ENCODE assay signal across 17 mouse cellular contexts in the genomic region with DNA sequence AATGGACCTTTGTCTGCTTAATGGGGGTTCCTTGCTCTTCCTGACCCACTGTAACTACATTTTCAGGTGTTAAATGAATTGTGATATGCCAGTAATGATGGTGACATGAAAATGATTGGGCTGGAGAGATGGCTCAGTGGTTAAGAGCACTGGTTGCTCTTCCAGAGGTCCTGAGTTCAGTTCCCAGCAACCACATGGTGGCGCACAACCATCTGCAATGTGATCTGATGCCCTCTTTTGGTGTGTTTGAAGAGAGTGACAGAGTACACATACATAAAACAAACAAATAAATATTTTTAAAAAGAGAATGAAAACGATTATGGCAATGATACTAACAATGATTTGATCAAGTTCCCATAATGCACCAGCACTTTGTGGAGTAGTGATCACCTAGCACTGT. TPM values are rescaled to one million over a fixed set of nuclear protein-coding genes. Genes with fewer than 3 reads are reported as not detected.
"Had no signal": no experiment of that assay in that cellular context is flagged by ENCODE, and none has a peak within 500 bp of the region (broad histone marks: within the 10 kb centered on the region; RNA-seq: fewer than 3 reads in every experiment).

No protein-coding gene starts in this region.

- H3K36me3 ChIP-seq: limb, embryonic 15.5 days; liver, embryonic 13.5 days; lung, embryonic 15.5 days; midbrain, embryonic 12.5 days had no signal

- H3K4me1 ChIP-seq: limb, embryonic 15.5 days; liver, embryonic 13.5 days; lung, embryonic 15.5 days; megakaryocyte, embryonic 14.5 days; midbrain, embryonic 12.5 days had no signal

- H3K9me3 ChIP-seq: limb, embryonic 15.5 days; liver, embryonic 13.5 days; lung, embryonic 15.5 days; megakaryocyte, embryonic 14.5 days; midbrain, embryonic 12.5 days had no signal

- ATAC-seq: liver, postnatal 0 days; midbrain, embryonic 16.5 days had no signal

- H3K4me3 ChIP-seq: limb, embryonic 15.5 days; liver, embryonic 13.5 days; lung, embryonic 15.5 days; megakaryocyte, embryonic 14.5 days; midbrain, embryonic 12.5 days had no signal

- DNase-seq: kidney, adult 8-10 months; kidney, postnatal 36 days; liver, embryonic 13.5 days; liver, postnatal 0 days; lung, postnatal 14 days; right cerebral cortex, postnatal 25 days; thymus, adult 18-20 months; thymus, postnatal 25 days had no signal

- H3K9ac ChIP-seq: limb, embryonic 15.5 days; liver, embryonic 13.5 days; liver, postnatal 0 days; lung, embryonic 15.5 days; midbrain, embryonic 12.5 days had no signal

- H3K27ac ChIP-seq: limb, embryonic 15.5 days; liver, embryonic 13.5 days; lung, embryonic 15.5 days; macrophage; midbrain, embryonic 12.5 days had no signal

- H3K4me2 ChIP-seq: limb, embryonic 15.5 days; liver, embryonic 13.5 days; lung, embryonic 15.5 days; midbrain, embryonic 12.5 days had no signal

- H3K27me3 ChIP-seq: limb, embryonic 15.5 days; liver, embryonic 13.5 days; lung, embryonic 15.5 days; megakaryocyte, embryonic 14.5 days; midbrain, embryonic 12.5 days had no signal

RNA-seq across cellular contexts. Expression of gene Slc5a8, which starts 19.8 kb away (rescaled TPM):
- total RNA-seq: left cerebral cortex, adult 18-20 months; left cerebral cortex, postnatal 14 days had no signal
- polyA plus RNA-seq: limb, embryonic 11.5 days; limb, embryonic 15.5 days; liver, embryonic 13.5 days; liver, postnatal 0 days; macrophage had no signal
